Mouse (Mus musculus) testis, postnatal 14 days (tissue): ENCODE measurements around the gene Npr2.

Experiments
- DNase-seq: peaks from one replicate; pipeline ENCODE4 v3.0.0; 2021; ENCODE audit warnings: low spot score

The Npr2 gene

DNA sequence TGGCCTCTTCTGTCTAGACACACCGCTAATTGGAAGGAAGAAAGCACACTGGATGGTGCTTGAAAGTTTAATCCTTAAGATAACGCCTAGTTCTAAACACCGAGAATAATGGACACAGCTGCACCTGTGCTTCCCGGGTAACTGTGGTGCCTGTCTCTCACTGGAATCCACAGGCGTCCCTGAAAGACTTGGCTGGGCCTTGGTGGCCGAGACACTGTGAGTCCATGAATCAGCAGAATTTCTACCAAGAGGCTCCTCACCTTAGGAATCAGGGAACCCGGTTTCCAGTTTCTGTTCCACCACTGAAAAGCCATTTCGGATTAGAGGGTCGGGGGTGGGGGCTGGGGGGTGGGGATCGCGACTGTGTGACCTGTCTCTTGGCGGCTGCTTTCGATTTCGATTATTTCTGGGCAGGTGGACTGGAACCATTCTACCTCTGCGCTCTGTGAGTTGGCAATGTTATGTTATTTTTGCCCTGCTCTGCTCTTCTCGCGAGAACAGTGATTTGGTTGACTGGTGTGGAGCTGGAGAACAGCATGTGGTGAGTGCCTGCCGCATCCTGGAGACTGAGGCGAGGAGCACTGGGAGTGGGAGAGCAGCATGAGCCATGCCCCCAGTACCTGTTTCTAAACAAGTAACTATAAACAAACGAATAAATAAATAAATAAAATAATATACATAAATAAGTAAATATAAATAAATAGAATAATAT lies 2.5 kb upstream of the Npr2 start:
- DNase-seq: no peak

GRCm38 (mm10) chr4:43630030-43630581 lies 1.6 kb upstream of the Npr2 start:
- DNase-seq: peak; percentile 76

DNA sequence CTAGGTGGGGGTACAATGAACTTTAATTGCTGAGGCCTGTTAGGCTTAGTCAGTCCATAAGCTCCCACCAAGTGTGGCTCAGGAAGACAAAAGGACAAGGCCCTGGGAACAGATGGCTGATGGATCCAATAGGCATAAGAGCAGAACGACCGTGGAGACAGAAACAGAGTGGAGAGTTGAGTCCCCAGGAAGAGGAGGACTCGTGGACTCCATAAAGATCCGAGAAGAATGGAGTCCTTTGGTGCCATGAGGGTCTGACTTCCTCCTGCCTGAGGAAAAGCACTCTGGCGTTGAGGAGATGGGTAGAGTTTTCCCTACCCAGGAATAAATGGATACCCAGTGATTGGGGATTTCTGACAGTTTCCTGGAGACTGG lies 1.1 kb upstream of the Npr2 start:
- DNase-seq: no peak

DNA sequence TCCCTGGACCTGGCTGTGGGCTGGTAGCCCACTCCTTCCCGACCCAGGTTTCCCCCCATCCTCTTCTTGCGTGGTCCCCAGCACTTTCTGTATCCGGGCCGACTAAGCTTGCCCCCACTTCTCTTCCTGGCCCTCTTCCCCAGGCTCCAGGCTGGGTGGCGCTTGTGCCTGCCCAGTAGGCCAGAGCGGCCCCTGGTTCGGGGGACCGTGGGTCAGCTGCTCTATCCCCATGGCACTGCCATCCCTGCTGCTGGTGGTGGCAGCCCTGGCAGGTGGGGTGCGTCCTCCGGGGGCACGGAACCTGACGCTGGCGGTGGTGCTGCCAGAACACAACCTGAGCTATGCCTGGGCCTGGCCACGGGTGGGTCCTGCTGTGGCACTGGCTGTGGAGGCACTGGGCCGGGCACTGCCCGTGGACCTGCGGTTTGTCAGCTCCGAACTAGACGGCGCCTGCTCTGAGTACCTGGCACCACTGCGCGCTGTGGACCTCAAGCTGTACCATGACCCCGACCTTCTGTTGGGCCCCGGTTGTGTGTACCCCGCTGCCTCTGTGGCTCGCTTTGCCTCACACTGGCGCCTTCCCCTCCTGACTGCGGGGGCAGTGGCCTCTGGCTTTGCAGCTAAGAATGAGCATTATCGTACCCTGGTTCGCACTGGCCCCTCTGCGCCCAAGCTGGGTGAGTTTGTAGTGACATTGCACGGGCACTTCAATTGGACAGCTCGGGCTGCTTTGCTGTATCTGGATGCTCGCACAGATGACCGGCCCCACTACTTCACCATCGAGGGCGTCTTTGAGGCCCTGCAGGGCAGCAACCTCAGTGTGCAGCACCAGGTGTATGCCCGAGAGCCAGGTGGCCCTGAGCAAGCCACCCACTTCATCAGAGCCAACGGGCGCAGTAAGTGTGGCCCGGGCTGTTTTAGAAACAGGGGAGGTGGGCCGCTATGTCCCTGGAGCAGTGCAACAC lies 503 bp downstream of the Npr2 start:
- no peak for DNase-seq

GRCm38 (mm10) chr4:43633296-43633695 lies 1.6 kb downstream of the Npr2 start:
- DNase-seq: no peak

- DNase-seq: no peak
Measured at GRCm38 (mm10) chr4:43633736-43634135, 2.0 kb downstream of the Npr2 start.

DNA sequence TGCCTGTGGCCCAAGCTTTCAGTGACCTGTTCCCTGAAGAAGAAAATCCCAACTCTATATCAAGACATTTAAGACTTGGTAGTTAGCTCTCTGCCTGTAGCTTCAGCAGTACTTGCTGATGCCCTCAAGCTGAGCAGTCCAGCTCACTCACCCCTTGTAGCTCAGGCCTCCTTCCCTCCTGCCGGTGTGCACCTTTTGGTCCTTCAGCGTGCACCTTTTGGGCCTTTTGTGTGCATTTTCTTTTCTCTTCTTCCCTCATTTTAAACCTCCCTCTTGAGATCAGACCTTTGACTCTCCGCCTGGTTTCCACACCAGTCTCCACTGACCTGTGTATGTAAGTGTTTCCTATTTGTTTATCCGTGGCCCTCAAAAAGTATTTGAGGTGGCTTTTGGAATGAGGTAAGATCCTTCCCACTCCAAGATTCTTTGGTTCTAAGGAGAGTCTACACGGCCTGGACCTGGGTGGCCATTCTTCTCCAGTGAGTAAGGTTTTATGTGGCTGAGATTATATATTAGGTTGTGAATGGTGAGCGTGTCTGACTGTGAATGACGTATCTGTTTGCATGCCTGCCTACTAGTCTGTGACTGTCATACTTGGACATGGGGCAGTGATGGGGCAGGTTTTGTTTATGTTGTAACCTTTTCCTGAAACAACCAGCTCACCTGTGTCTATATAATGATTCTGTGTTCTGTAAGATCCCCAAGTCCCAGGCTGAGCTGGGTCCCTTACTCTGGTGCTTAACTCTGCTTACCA lies 3.1 kb downstream of the Npr2 start:
- no peak for DNase-seq

- no peak for DNase-seq
Measured at GRCm38 (mm10) chr4:43636751-43637150, 5.0 kb downstream of the Npr2 start.

DNA sequence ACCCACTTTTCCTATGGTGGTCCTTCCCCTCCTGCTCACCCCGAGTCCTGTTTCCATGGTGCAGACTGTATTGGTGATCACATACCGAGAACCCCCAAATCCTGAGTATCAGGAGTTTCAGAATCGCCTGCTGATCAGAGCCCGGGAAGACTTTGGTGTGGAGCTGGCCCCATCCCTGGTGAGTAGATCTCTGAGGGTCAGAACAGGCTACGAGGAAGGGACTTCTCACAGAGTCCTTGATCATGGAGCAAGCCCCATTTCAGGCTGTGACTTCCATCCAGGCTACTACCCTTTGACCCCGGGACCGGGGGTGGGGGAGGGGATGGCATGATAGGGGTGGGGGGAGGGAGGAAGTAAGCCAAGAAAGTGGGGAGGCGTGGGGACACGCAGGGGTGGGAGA lies 8.3 kb downstream of the Npr2 start:
- no peak for DNase-seq

DNA sequence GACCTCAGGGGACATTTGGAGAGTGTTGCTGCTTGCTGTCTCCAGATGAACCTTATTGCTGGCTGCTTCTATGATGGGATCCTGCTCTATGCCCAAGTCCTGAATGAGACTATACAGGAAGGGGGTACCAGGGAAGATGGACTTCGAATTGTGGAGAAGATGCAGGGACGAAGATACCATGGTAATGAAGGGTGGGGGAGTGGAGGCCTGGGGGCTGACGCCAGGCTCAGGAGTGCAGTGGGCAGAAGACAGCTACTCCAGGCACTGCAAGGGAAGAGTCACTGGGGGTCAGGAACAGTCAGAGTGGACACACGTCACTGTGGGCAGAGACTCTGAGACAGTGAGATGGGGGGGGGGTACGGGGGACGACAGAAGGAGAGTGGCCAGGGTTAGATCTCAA lies 8.8 kb downstream of the Npr2 start:
- no peak for DNase-seq

DNA sequence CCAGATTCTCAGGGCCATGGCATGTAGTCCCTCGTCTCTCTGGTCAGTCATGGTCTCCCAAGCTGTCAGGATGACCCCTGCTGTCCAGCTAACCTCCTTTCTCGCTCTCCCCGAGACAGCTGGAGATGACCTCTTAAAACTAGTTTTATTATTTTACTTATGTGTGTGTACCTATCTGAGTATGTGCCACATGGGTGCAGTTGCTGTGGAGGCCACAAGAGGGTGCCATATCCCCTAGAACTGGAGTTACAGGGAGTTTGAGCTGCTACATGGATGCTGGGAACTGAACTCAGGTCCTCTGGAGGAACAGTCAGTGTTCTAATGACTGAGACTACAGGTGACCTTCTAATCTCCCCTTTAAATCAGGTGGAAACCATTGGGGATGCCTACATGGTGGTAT lies 18.0 kb downstream of the Npr2 start:
- no peak for DNase-seq

- DNase-seq: no peak
Measured at GRCm38 (mm10) chr4:43652726-43653125, 21.0 kb downstream of the Npr2 start.

DNA sequence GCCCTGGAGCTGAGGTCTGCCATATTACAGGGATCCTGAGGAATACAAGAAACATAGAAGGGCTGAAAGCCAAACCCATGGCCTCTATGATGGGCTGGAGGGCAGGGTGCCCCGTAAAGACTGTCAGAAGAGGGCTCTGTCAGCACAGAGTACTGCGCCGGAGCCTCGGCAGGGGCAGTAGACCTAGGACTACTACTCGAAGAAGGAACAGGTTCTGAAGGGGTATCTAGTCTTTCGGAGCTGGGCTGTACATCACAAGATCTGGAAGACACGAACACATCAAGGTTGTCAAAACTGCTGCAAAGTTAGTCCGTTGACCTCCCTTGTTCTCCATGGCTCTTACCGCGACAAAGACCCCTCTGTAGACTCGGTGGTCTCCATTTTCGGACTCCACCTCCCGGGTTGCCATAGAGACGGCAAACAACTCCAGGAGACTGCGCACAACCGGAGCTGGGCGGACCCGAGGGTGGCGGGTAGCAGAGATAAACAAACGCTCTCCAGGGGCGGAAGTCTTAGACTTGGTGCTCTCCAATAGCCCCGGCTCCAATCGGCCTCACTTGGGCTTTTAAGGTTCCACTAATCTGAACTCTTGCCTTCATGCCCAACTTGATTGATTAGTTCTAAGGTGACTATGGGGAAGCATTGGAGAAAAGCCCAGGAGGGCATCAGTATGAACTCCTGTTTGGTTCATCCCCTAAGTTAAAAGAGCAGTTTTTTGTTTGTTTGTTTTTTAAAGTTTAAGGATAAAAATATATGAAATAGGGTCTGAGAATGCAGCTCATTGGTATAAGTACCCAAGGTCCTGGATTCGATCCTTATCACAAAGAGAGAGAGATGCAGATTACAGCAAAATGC lies 21.7 kb downstream of the Npr2 start, which contains the start of gene Spag8:
Gene Spag8, minus strand, starts transcription at position 434 of the 855 bp plus-strand sequence.
- DNase-seq: peak; percentile 67

GRCm38 (mm10) chr4:43655656-43656338 lies 24.1 kb downstream of the Npr2 start:
- no peak for DNase-seq

- peak; percentile 95 for DNase-seq
Measured at GRCm38 (mm10) chr4:43656339-43657109, 24.8 kb downstream of the Npr2 start, which contains the start of gene Hint2. Hint2 (minus strand) TSS chr4:43656466.

DNA sequence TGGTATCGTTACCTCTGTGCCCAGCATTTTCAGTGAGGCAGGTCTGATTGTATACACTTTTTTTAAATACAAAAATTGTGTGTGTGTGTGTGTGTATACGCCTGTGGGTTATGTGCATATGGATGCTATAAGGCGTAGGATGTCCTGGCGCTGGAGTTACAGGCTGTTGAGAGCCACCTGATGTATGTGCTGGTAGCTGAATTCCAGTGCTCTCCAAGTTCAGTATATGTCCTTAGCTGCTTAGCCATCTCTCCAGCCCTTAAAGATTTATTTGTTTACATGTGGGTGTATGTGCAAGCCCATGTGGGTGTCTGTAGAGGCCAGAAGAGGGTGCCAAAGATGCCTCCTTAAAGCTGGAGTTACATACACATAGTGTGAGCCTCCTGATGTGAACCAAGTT lies 25.4 kb downstream of the Npr2 start:
- DNase-seq: no peak

DNA sequence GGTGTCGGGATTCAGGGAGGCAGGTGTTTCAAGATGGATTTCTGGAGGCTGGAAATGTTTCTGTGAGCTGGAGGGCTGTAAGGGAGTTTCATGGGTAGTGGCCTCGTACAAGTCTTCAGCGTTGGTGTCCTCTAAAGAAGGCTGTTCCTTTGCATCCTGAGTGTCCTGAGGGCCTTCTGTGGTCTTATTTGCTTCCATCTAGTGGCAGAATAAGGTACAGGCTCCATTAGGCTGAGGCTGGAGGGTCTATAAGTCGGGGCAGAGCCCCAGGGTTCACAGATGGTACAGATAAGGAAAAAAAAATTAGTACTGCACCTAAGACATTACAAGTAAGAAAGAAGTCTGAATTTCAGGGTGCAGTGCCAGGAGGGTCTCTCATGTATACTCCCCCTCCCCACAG lies 34.7 kb downstream of the Npr2 start:
- no peak for DNase-seq

DNA sequence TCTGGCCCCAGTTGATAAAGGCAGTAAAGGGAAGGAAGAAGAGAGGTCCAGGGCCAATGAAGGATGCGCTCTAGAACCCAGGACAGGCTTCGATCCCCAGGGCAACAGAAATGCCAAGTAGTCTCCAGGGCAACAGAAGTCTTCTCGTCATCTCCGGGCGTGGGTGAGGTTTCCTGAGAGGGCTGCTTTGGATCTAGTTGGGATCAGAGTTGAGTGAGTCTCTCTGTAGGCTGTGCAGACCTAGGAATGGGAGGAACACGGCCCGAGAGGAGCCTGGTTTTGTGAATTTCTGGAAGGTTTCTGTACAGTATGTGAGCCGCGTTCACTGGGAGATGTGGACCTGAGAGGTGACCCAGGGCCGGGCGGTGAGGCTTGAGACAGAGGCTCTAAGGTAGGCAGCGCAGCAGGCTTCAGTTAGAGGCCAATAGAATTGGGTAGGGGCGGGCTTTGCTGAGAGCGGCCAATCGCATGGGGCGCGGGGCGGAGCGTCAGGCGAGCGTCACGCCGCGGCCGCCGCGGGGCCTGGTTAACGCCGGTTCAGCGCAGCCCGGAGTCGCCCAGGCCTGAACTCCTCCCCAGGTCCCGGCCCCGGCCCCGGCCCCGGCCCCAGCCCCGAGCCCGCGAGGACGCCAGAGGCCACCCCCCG lies 37.2 kb downstream of the Npr2 start, which contains the start of the genes Tmem8b and Fam221b:
Gene Tmem8b, plus strand, starts transcription at position 190 of the 646 bp plus-strand sequence.
Gene Fam221b, minus strand, starts transcription at position 364 of the 646 bp plus-strand sequence.
- peak; percentile 93 for DNase-seq

GRCm38 (mm10) chr4:43669428-43669794 lies 37.7 kb downstream of the Npr2 start:
- peak; percentile 82 for DNase-seq
